Mouse (Mus musculus) embryonic fibroblast, embryonic 13.5 days (primary cell): ENCODE measurements around the gene Clspn. TPM values are rescaled to one million over a fixed set of nuclear protein-coding genes. Genes with fewer than 3 reads are reported as not detected.

Experiments used
- H3K27ac ChIP-seq: 2 replicates; pipeline ENCODE4 v1.5.1; 2012; ENCODE audit warnings: low read length, control low read depth, inconsistent platforms; ENCODE audit not compliant: insufficient read depth
- H3K4me1 ChIP-seq: 2 replicates; pipeline ENCODE4 v1.6.1; 2011; ENCODE audit warnings: low read length; ENCODE audit not compliant: control insufficient read depth, insufficient read depth
- H3K4me3 ChIP-seq: 2 replicates; pipeline ENCODE4 v1.5.1; 2011; ENCODE audit warnings: mild to moderate bottlenecking, control low read depth, low read length; ENCODE audit not compliant: insufficient read depth
- CTCF ChIP-seq: IDR thresholded peaks from 2 replicates; pipeline ENCODE4 v1.5.1; 2011; ENCODE audit warnings: mild to moderate bottlenecking, control low read depth, low read length, moderate library complexity, borderline replicate concordance; ENCODE audit not compliant: insufficient read depth
- POLR2A ChIP-seq: IDR thresholded peaks from 2 replicates; pipeline ENCODE4 v1.6.1; 2011; ENCODE audit warnings: low read depth, mild to moderate bottlenecking, control low read depth, low read length, moderate library complexity
- polyA plus RNA-seq: library from polyadenylated mRNA; stranded (reverse); fragments of >200 nt; gene quantifications from 2 replicates; pipeline ENCODE4 v1.2.4, GENCODE M21; 2011; ENCODE audit warnings: low read depth; ENCODE audit not compliant: missing spikeins, insufficient read length

Clspn gene
- polyA plus RNA-seq: 23.3 and 29.2 TPM in 2 replicates

- TF ChIP-seq CTCF: no peak
- TF ChIP-seq POLR2A: peak; percentile 78
- Histone ChIP-seq H3K27ac (no peak within 1 kb of the TSS), H3K4me3 (peak within 1 kb of the TSS; percentile 82), H3K4me1 (no peaks in the 10 kb centered on the region; the same call in 1 of the 2 replicates)
Observed at GRCm38 (mm10) chr4:126556809-126557711, at the start of gene Clspn. Gene Clspn (plus strand): TSS chr4:126556935.

GRCm38 (mm10) chr4:126508110-126508899 lies 48.4 kb upstream of the Clspn start:
- no peak overlapping the region for H3K27ac ChIP-seq
- H3K4me3 ChIP-seq: no peak overlapping the region
- TF ChIP-seq POLR2A (no peak), CTCF (no peak)
- H3K4me1 ChIP-seq: no peaks in the 10 kb centered on the region

DNA sequence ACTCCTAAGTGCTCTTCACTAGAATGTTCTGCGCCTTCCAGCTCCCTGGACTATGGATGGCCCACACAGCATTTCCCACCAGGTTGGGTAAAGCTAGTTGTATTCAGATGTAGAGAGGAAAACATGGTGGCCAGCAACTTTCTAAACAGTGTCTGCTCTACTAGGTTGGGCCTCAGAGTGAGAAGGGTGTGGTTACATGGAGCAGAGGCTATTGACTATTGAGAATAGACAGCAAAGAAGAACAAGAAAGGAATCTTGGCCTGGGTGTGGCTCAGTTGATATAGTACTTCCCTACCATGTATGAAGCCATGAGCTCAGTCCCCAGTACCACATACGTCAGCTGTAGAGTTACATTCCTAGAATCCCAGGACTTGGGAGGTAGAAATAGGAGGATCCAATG lies 47.7 kb upstream of the Clspn start:
- no peak overlapping the region for H3K4me3 ChIP-seq
- no peaks in the 10 kb centered on the region for H3K4me1 ChIP-seq
- H3K27ac ChIP-seq: no peak overlapping the region
- no peak for TF ChIP-seq CTCF
- no peak for TF ChIP-seq POLR2A

GRCm38 (mm10) chr4:126511013-126511412 lies 45.7 kb upstream of the Clspn start:
- H3K27ac ChIP-seq: no peak overlapping the region
- no peak overlapping the region for H3K4me3 ChIP-seq
- no peaks in the 10 kb centered on the region for H3K4me1 ChIP-seq
- no peak for TF ChIP-seq POLR2A

DNA sequence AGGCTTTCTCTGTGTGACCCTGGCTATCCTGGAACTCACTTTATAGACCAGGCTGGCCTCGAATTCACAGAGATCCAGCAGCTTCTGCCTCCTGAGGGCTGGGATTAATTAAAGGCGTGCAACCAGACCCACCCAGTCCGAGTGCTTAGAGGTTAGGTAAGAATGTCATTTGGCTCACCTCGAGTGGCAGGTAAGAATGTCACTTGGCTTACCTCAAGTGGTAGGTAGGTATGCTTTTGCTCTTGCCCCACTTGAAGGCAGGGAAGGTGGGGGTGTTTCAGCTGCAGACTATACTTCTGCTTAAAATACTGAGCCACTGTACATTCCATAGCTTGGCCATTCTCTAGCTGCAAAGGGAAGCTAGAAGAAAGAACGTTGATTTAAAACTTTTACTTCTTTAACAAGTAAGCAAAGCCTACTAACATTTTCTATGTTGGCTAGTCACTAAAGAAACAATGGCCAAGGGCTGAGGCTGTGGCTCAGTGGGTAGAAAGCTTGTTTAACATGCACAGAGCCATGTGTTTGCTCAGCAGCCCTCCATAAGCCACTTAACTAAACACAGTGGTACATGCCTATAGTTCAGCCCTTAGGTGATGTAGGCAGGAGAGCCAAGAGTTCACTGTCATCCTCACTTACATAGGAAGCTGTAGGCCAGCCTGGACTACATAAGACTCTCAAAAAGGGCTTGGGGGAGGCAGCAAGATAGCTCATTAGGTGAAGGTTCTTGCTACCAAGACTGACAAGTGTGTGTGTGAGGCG lies 44.2 kb upstream of the Clspn start:
- Histone ChIP-seq H3K4me3 (no peak overlapping the region), H3K27ac (no peak overlapping the region), H3K4me1 (no peaks in the 10 kb centered on the region)
- TF ChIP-seq POLR2A (no peak), CTCF (no peak)

GRCm38 (mm10) chr4:126526164-126526563 lies 30.6 kb upstream of the Clspn start:
- Histone ChIP-seq H3K4me1 (no peaks in the 10 kb centered on the region), H3K27ac (no peak overlapping the region), H3K4me3 (no peak overlapping the region)
- no peak for TF ChIP-seq POLR2A
- no peak for TF ChIP-seq CTCF

GRCm38 (mm10) chr4:126526828-126527227 lies 29.9 kb upstream of the Clspn start:
- TF ChIP-seq POLR2A (no peak), CTCF (no peak)
- no peak overlapping the region for H3K4me3 ChIP-seq
- H3K4me1 ChIP-seq: no peaks in the 10 kb centered on the region
- no peak overlapping the region for H3K27ac ChIP-seq

DNA sequence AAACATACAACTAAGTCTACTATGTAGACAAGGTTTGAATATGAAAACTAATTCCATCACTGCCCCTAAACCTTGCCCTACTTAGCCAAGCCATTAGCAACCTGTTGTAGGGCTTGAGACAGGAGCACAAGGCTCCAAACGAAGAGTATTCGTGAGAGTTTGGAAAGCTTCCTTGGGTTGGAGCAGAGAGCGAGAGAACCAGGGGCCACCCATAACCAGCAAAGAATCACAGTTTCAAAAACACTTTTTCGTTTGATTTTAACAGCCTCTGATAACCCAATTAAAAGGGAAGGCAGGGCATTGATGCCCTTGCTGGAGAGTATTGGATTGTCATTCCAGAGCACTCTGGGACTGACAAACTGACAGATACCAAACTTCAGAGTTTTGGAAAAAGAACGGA lies 24.4 kb upstream of the Clspn start:
- H3K4me3 ChIP-seq: peak overlapping the region; percentile 72
- no peak for TF ChIP-seq POLR2A
- TF ChIP-seq CTCF: no peak
- H3K27ac ChIP-seq: no peak overlapping the region
- H3K4me1 ChIP-seq: no peaks in the 10 kb centered on the region

- Histone ChIP-seq H3K27ac (no peak within 1 kb of the TSS), H3K4me1 (no peaks in the 10 kb centered on the region), H3K4me3 (peak within 1 kb of the TSS; percentile 72)
- TF ChIP-seq POLR2A: no peak
Observed at GRCm38 (mm10) chr4:126532827-126533728, 23.7 kb upstream of the Clspn start, which contains the start of gene Ago4. Gene Ago4 (minus strand): TSS chr4:126533472.
